Mouse (Mus musculus) B cell, adult 62 days (primary cell): ENCODE measurements around the gene Ung. TPM values are rescaled to one million over a fixed set of nuclear protein-coding genes. Genes with fewer than 3 reads are reported as not detected.

ENCODE experiments used
- total RNA-seq: library from RNA; stranded (reverse); gene quantifications from 4 replicates; pipeline ENCODE4 v1.2.4, GENCODE M21; 2023

Ung gene
- total RNA-seq = 21.4 to 27.1 TPM (median 22.6 TPM) in 4 replicates

DNA sequence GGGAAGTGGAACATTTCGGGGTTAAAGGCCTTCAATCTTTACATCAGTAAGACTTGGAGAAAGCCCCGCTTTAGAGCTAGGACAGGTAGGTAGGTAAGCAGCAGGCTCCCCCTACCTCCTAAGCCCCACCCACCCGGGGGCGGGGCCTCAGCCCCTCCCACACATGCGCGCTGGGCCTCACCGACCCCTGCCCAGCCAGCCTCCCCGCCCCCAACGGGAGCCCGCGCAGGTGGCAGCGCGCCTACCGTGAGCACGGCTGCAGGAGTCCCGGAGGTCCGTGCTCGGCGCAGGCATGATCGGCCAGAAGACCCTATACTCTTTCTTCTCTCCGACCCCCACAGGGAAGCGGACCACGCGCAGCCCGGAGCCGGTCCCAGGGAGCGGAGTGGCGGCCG, at the start of gene Ung:
Gene Ung (plus strand): TSS at position 176 of the 395 bp plus-strand sequence.

DNA sequence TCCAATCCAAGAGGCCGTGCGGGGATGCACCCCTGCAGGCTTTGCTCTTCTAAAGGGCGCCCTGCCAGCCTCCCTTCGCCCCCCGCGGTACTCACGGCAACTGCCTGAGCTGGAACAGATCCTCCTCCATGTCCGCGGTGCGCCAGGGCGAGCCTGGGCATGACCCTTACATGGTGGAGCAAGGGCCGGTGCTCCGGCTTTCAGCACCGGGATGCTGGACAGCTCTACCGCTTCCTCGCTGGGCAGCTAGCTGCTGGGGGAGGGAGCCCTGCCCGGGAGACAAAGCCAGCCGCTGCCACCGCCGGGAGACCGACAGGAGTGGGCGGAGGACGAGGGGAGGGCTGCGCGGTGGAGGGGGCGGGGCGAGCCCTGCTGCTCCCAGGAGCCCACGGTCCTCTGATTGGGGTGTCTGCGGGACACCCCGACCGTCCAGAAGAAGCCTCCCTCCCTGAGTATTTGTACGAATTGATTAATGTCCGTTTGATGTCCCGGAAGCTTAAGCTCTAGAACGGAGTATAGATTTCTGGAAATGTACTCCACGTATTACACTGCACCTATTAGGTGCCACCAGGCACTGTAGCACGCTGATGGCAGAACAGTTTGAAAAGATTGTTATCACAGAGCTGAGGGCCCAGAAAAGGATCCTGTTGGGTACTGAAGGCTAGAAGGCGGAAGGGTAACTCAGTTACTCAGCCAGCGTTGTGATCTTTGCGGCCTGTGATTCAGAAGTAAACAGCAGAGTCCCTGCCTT, 39.0 kb upstream of the Ung start, which contains the start of gene Svop:
Gene Svop (minus strand): TSS at position 514 of the 751 bp plus-strand sequence.

DNA sequence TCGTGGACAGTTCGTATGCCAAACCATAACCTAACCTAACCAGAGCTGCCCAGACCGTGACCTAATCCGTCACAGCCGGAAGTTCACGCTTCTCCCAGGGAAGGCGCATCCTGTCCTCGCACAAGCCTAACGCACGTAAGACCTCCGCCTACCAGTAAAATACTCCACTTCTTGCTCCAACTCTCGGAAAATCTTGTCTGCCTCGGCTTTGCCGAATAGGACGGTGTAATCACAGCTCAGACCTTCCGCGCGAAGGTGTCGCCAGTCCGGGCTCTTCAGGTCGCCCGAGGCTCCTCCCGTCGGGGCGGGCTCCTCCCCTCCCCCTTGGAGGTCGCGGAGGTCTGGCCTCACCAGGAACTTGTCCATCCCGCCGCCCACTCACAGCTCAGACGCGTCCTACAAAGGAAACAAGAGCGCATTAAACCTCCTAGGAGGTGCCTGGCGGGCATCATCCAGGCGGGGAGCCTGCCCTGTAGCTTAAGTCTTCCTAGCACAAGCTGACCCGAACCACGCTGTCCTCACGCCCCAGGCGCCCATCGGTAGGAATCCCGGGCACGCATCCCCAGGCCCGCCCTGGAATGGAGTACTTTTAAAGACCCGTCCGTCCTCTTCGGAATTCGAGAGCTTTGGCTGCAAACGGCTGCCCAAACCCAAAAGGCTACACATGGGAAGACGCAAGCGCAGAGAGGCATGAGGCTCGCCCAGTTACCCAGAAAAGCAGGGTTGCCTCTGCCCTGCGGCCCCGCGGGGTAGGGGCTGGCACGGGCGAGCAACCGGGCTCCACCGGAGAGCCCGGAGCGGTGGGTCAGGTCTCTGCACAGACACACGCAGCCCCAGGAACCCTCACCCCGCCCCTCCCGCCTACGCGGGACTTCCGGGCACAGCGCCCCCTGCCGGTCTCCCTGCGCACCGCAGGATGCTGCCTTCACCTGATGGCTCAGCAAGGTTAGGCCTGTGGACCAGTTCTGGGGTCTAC, 2.5 kb upstream of the Ung start, which contains the start of gene Alkbh2:
Gene Alkbh2 (minus strand): TSS at position 845 of the 976 bp plus-strand sequence.

DNA sequence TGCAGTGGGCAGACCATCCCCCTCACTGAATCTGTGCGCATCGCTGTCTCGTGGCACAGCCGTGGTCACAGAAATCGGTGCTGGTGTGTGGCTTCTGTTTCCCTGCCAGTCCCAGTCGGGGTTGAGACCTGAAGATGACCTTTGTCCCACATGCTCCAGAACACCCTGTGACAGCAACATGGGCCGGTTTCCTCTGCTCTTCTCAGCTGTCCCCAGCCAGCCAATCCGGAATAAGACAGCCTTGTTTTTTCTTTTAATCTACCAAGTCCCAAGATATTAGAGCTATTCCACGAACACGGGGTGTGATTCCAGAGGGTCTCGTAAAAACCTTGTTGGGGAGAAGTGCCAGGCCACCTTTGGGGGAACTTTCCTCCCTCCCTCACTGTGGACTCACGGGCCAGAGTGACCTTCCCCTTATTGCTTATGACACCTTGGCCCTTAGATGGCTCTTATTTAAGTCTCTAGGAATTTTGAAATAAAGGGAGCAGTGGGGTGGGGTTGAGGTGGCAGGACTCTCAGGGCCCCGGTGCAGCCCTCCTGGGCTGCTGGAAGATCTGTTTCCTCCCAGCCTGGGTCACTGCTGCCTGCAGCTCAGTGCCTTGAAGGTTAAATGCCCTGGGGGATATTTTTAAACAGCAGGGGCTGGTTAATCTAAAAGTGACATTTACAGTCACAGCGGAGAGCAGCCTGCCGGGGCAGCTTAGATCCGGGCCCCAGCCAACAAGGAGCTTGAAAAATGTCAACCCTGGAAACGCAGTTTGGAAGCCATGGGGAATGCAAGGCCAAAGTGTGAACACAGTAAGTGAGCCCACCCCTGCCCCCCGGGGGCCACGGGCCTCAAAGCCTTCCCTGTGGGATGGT, 16.1 kb downstream of the Ung start, which contains the start of gene Acacb:
Gene Acacb (plus strand): TSS at position 508 of the 861 bp plus-strand sequence.

Other genes with a start within 250 kb of the Ung start
- gene Coro1c, start 221.6 kb upstream of the Ung start, total RNA-seq = 46.0 to 59.9 TPM (median 49.8 TPM) in 4 replicates
- gene Ssh1, start 136.5 kb upstream of the Ung start, total RNA-seq = 66.2 to 78.4 TPM (median 72.7 TPM) in 4 replicates
- gene Dao, start 126.7 kb upstream of the Ung start, total RNA-seq = 0.47 to 0.66 TPM in 2 of 4 replicates, not detected in the others
- gene Usp30, start 64.9 kb upstream of the Ung start, total RNA-seq = 19.5 to 25.6 TPM (median 21.8 TPM) in 4 replicates
- gene Svop, start 38.8 kb upstream of the Ung start, total RNA-seq = not detected in 4 replicates
- 6.2 to 10.9 TPM (median 8.1 TPM) in 4 replicates for gene Alkbh2, start 2.2 kb upstream of the Ung start, total RNA-seq
- 2.9 to 5.2 TPM (median 4.7 TPM) in 4 replicates for gene Acacb, start 16.1 kb downstream of the Ung start, total RNA-seq
- not detected in 4 replicates for gene Foxn4, start 143.4 kb downstream of the Ung start, total RNA-seq
- gene Myo1h, start 158.8 kb downstream of the Ung start, total RNA-seq = 23.2 to 27.8 TPM (median 25.0 TPM) in 4 replicates